Mouse (Mus musculus) cerebellum, adult 2 months (tissue): ENCODE results near the gene Eloa.

Source experiments
- CTCF ChIP-seq: fragments of 200-500 bp; IDR thresholded peaks from 2 replicates; pipeline ENCODE4 v1.5.1; 2011; ENCODE audit warnings: low read depth, mild to moderate bottlenecking, control low read depth, low read length, moderate library complexity, borderline replicate concordance; ENCODE audit not compliant: insufficient read depth
- POLR2A ChIP-seq: fragments of 200-500 bp; IDR thresholded peaks from 2 replicates; pipeline ENCODE4 v1.6.1; 2011; ENCODE audit warnings: low read length, control low read depth, borderline replicate concordance; ENCODE audit not compliant: insufficient read depth

GRCm38 (mm10) chr4:135954241-135954640, 67.3 kb downstream of the Eloa start:
- TF ChIP-seq CTCF, result peak; percentile 85
- TF ChIP-seq POLR2A, result no peak
